Mouse (Mus musculus): Measurements from ENCODE around the gene 4930486L24Rik. TPM values are rescaled to one million over a fixed set of nuclear protein-coding genes. Genes with fewer than 3 reads are reported as not detected.

The 4930486L24Rik gene
- polyA plus RNA-seq, 1 experiment from 2014 or later, result 0.17 TPM

DNA sequence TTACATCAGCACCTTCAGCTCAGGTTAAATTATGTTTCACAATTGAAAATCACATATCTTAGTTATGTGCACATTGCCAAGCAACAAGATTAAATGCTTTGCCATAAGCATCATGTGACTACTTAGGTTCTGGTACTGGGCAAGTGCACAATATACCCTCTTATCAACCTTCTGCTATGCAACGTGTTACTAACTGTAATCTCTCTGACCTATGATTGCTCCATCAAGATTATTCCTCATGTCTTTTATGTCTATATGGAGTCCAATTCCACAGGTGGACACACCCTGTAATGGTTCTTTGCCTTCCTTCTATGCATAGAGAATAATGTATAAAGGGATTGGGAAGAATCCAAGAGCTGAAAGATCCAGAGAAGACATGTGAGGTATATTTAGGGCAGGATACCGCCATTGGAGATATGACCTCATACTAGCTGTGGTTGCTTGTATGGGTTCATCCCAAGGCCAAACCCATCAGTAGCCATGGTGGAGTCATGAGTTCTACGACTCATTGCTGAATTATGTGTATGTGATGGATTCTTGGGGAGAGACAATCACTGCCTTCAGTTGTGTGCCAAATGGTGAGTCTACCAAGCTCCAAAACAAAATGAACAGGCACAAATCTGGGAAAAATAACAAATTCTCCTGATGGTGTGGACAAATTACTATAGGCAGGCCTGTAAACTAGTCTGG, 43.6 kb downstream of the 4930486L24Rik start:
- H3K4me1 ChIP-seq, result no peaks in the 10 kb centered on the region
- no peak overlapping the region for H3K4me2 ChIP-seq (replicated peaks)
- no peaks in the 10 kb centered on the region for H3K9me3 ChIP-seq
- H3K27ac ChIP-seq (replicated peaks), result no peak overlapping the region
- H3K36me3 ChIP-seq, result no peaks in the 10 kb centered on the region
- H3K27me3 ChIP-seq, result no peaks in the 10 kb centered on the region
- H3K4me3 ChIP-seq, result no peak overlapping the region
- no peak for ATAC-seq (ENCODE audit: low FRiP score, low read depth)
- H3K9ac ChIP-seq (replicated peaks), result no peak overlapping the region
- WGBS, result 62% methylated on average over 3 of the region's 3 CpGs

DNA sequence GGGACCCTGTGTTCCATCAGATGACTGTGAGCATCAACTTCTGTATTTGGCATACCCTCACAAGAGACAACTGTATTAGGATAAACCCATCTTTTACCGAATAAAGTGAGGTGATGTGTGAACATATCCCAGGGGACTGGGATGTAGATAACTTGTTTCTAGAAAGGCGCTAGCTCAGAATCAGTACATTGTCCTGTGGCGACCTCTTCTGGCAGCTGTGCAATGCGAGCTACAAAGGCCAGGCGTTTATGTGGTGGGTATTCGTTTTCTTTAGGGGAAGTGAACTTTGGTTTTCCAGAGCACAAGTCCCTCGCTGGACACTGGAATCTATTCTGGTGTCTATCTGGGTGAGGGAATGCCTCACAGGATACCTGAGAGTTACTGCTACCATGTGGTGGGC, 44.8 kb downstream of the 4930486L24Rik start:
- 13% methylated on average over 7 of the region's 7 CpGs for WGBS
- no peaks in the 10 kb centered on the region for H3K27me3 ChIP-seq
- no peak for ATAC-seq (ENCODE audit: low FRiP score, low read depth)
- no peak overlapping the region for H3K9ac ChIP-seq (replicated peaks)
- H3K9me3 ChIP-seq, result no peaks in the 10 kb centered on the region
- H3K4me2 ChIP-seq (replicated peaks), result no peak overlapping the region
- H3K4me1 ChIP-seq, result no peaks in the 10 kb centered on the region
- no peaks in the 10 kb centered on the region for H3K36me3 ChIP-seq
- H3K27ac ChIP-seq (replicated peaks), result no peak overlapping the region
- no peak overlapping the region for H3K4me3 ChIP-seq

GRCm38 (mm10) chr13:60813722-60814121, 50.6 kb downstream of the 4930486L24Rik start:
- H3K9ac ChIP-seq (replicated peaks), result no peak overlapping the region
- no peak for ATAC-seq (ENCODE audit: low FRiP score, low read depth)
- 60% methylated on average over 1 of the region's 1 CpGs for WGBS
- H3K27me3 ChIP-seq, result no peaks in the 10 kb centered on the region
- H3K4me2 ChIP-seq (replicated peaks), result no peak overlapping the region
- H3K27ac ChIP-seq (replicated peaks), result no peak overlapping the region
- no peaks in the 10 kb centered on the region for H3K9me3 ChIP-seq
- no peaks in the 10 kb centered on the region for H3K4me1 ChIP-seq
- no peak overlapping the region for H3K4me3 ChIP-seq
- no peaks in the 10 kb centered on the region for H3K36me3 ChIP-seq

GRCm38 (mm10) chr13:60812768-60813167, 51.5 kb downstream of the 4930486L24Rik start:
- Histone ChIP-seq H3K4me1 (no peaks in the 10 kb centered on the region), H3K4me3 (no peak overlapping the region), H3K36me3 (no peaks in the 10 kb centered on the region), H3K27me3 (no peaks in the 10 kb centered on the region), H3K9ac (replicated peaks) (no peak overlapping the region), H3K9me3 (no peaks in the 10 kb centered on the region), H3K4me2 (replicated peaks) (no peak overlapping the region), H3K27ac (replicated peaks) (no peak overlapping the region)
- 86% methylated on average over 6 of the region's 6 CpGs for WGBS
- no peak for ATAC-seq (ENCODE audit: low FRiP score, low read depth)

DNA sequence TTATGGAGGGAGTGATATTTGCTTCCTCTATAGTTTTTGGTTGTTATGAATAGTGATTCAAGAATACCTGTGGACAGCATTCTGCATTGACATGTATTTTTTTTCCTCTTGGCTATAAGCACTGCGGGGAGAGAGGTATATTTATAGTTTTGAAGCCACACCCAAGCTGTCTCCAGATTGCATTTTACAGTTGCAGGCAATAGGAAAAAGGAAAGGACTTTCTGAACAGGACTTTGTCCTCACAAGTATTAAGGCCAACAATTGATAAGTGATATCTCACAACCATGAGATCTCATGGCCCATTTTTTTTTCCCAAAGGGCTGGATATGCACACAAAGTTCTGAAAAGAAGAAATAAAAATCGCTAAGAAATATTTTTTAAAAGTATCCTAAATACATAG, 54.6 kb downstream of the 4930486L24Rik start:
- Histone ChIP-seq H3K36me3 (no peaks in the 10 kb centered on the region), H3K9me3 (no peaks in the 10 kb centered on the region), H3K27ac (replicated peaks) (no peak overlapping the region), H3K4me3 (no peak overlapping the region), H3K4me1 (no peaks in the 10 kb centered on the region), H3K4me2 (replicated peaks) (no peak overlapping the region), H3K9ac (replicated peaks) (no peak overlapping the region), H3K27me3 (no peaks in the 10 kb centered on the region)
- 78% methylated on average over 2 of the region's 2 CpGs for WGBS
- ATAC-seq (ENCODE audit: low FRiP score, low read depth), result no peak

DNA sequence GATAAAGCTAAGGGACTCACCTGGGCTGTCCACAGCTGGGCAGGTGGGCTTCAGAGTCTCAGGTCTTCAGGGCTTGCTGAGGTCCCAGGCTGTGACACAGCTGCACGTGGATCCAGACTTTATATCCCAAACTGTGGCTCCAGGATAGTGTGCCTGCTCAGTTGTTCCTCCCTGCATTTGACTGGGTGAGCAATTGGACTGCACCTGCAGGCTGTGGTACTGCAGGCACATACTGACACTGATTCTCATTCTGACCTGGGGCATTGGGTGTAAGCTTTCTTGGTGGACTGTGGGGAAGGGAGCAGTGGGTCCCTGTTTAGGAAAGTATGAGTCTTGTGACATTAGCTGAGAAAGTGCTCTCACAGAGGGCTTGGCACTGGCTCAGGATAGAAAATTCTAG, 61.5 kb downstream of the 4930486L24Rik start, which contains the start of gene Ctsll3:
Gene Ctsll3 (minus strand): TSS at position 101 of the 400 bp plus-strand sequence.
- H3K27ac ChIP-seq (replicated peaks), result no peak within 1 kb of the TSS
- no peak within 1 kb of the TSS for H3K9ac ChIP-seq (replicated peaks)
- H3K9me3 ChIP-seq, result no peaks in the 10 kb centered on the region
- 84% methylated on average over 1 of the region's 1 CpGs for WGBS
- H3K4me3 ChIP-seq, result no peak within 1 kb of the TSS
- no peaks in the 10 kb centered on the region for H3K36me3 ChIP-seq
- H3K4me1 ChIP-seq, result no peaks in the 10 kb centered on the region
- no peaks in the 10 kb centered on the region for H3K27me3 ChIP-seq
- no peak for ATAC-seq (ENCODE audit: low FRiP score, low read depth)
- no peak within 1 kb of the TSS for H3K4me2 ChIP-seq (replicated peaks)

Other genes with a start within 250 kb of the 4930486L24Rik start
- not detected in 2 replicates for gene BC051665, start 78.1 kb downstream of the 4930486L24Rik start, polyA plus RNA-seq (2016; fragmentation: Nextera tagmentation; extraction: Ambion mirVana)
- gene Ctsll3, start 61.6 kb downstream of the 4930486L24Rik start, polyA plus RNA-seq (2016; fragmentation: Nextera tagmentation; extraction: Ambion mirVana), result not detected in 2 replicates
- gene Gm49392, start 32.4 kb upstream of the 4930486L24Rik start, polyA plus RNA-seq (2016; fragmentation: Nextera tagmentation; extraction: Ambion mirVana), result not detected in 2 replicates
- 2.0 and 2.7 TPM in 2 replicates for gene Ctla2b, start 33.0 kb upstream of the 4930486L24Rik start, polyA plus RNA-seq (2016; fragmentation: Nextera tagmentation; extraction: Ambion mirVana)
- not detected in 2 replicates for gene Tpbpb, start 40.4 kb upstream of the 4930486L24Rik start, polyA plus RNA-seq (2016; fragmentation: Nextera tagmentation; extraction: Ambion mirVana)
- not detected in 2 replicates for gene Gm49393, start 71.1 kb upstream of the 4930486L24Rik start, polyA plus RNA-seq (2016; fragmentation: Nextera tagmentation; extraction: Ambion mirVana)
- gene Gm49391, start 72.1 kb upstream of the 4930486L24Rik start, polyA plus RNA-seq (2016; fragmentation: Nextera tagmentation; extraction: Ambion mirVana), result 1.4 TPM in 1 of 2 replicates, not detected in the other
- gene Ctla2a, start 72.2 kb upstream of the 4930486L24Rik start, polyA plus RNA-seq (2016; fragmentation: Nextera tagmentation; extraction: Ambion mirVana), result 10.8 and 12.0 TPM in 2 replicates
- gene Tpbpa, start 77.5 kb upstream of the 4930486L24Rik start, polyA plus RNA-seq (2016; fragmentation: Nextera tagmentation; extraction: Ambion mirVana), result not detected in 2 replicates
- not detected in 2 replicates for gene Ctsj, start 141.5 kb upstream of the 4930486L24Rik start, polyA plus RNA-seq (2016; fragmentation: Nextera tagmentation; extraction: Ambion mirVana)
- not detected in 2 replicates for gene Ctsq, start 176.2 kb upstream of the 4930486L24Rik start, polyA plus RNA-seq (2016; fragmentation: Nextera tagmentation; extraction: Ambion mirVana)

Measured in midbrain, embryonic 12.5 days (tissue).